Mouse (Mus musculus) layer of hippocampus, adult 11-12 months (tissue): ENCODE results near the gene Sec61a1.

Experiments
- DNase-seq: peaks from one replicate; pipeline ENCODE4 v3.0.0; 2022; ENCODE audit warnings: low spot score

Gene Sec61a1

GRCm38 (mm10) chr6:88518404-88519263 lies at the start of gene Sec61a1:
Sec61a1 (minus strand) TSS chr6:88518905.
- DNase-seq: peak; percentile 95

- no peak for DNase-seq
These were observed 48.0 kb upstream of the Sec61a1 start for GRCm38 (mm10) chr6:88566676-88567075.

DNA sequence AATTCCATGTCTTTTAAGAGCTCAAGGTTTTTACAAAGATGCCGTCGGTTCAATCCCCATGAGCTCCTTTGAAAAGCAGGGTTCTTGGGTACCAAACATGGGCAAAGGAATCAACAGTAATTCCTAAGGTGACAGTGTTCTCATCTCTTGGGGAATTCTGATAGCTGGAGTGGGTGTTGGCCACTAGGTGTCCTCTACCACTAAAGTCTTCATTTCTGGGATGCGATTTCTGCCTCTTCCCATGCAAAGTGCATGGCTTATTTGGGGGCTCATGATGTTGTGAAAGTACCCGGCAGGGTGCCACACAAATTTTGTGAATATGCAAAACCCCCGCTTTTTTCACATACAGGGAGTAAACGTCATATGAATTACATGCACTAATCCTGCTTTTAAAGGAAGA lies 46.3 kb upstream of the Sec61a1 start:
- DNase-seq: peak; percentile 29

DNA sequence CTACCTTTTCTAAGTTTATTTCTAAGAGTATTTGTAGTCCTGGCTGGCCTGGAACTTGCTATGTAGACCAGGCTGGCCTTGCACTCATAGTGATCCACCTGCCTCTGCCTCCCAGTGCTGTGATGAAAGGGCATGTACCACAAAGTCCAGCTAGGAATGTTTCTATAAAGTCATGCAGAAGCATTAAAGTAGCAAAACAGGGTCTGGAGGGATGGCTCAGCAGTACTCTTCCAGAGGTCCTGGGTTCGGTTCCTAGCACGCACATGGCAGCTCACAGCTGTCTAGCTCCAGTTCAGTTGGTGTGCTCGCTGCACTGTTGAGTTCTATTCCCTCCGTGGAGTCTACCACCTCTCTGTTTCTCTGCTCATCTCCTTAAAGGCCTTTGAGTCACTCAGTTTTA lies 41.5 kb upstream of the Sec61a1 start:
- DNase-seq: no peak

DNA sequence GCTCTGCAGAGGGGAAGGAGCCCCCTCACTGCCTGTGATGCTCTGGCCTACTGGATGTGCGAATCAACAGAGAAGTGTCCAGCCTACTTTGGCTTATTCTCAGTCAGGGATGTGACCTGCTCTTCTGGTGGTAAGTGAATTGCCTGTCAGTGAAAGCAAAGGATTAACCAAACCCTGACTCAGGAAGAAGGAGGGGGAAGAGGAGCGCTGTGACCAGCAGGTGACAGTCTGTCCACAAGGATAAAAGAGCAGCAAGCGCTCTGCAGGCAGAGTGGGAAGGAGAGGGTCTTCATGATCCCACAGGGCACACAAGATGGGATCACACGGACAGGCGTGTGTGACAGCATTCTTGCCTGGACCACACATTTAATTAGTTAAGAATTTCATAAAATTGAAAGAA lies 41.0 kb upstream of the Sec61a1 start:
- no peak for DNase-seq

DNA sequence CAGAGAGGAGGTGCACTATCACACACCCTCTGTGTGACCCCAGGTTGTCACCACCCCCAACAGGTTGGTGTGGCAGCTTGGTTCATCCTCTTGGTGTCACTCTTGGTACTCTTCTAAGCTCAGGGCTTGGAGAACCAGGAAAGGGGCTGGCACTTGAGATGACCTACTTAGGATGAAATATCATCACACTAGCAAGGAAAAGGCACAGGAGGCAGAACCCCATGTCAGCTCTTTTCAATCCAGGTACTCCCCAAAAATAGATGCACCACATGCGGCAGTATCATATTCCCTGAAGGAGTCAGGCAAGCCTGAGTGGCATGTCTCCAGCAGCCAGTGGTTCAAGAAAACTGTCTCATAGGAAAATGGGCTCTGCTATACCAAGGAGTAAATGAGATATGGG lies 39.4 kb upstream of the Sec61a1 start:
- DNase-seq: no peak

DNA sequence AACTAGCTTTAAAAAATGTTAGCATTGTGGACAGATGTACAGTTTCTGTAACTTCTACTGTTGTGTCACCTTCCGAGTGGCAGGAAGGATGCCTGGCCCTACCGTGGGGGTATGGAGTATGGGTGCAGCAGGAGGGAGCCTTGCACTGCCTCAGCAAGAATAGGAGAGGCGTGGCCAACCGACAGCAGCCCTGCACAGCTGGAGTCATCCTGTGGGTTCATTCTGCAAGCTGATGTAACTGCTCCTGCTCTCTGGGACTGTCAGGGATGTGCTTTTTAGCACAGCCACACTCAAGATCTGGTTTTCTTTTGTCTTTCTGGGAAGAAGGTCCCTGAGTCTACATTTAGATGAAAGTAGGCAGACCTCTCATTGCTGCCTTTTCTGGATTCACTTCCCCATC lies 38.8 kb upstream of the Sec61a1 start:
- DNase-seq: no peak

- DNase-seq: no peak
These were observed 31.2 kb upstream of the Sec61a1 start for GRCm38 (mm10) chr6:88549916-88550315.

GRCm38 (mm10) chr6:88549137-88549814 lies 30.6 kb upstream of the Sec61a1 start:
- DNase-seq: peak; percentile 74

DNA sequence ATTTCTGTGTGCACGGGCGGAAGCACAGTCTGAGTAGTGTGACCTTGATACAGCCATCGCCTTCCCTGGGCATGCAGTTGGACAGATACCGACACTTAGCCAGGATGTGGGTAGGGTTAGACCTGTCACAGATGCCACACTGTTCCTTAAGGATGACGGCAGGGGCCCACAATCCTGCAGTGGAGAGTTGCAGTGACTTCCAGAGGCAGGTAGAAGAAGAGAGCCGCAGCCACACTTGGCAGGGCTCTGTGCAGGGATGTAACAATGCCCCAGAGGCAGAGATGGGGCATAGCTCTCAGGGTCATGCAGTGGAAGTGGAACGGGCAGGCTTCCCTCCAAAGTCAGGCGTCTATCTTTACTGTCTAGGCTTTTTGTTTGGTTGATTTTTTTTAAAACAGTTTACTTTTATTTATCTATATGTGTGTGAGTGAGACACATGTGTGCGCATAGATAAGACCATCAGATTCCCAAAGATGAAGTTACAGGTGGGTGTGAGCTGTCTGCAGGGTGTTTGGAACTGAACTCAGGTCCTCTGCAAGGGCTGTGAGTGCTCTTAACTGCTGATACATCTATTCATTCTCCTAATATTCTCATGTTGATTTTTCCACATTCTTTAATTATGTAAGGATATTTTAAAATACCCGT lies 29.8 kb upstream of the Sec61a1 start:
- no peak for DNase-seq

GRCm38 (mm10) chr6:88545397-88545790 lies 26.7 kb upstream of the Sec61a1 start:
- no peak for DNase-seq

DNA sequence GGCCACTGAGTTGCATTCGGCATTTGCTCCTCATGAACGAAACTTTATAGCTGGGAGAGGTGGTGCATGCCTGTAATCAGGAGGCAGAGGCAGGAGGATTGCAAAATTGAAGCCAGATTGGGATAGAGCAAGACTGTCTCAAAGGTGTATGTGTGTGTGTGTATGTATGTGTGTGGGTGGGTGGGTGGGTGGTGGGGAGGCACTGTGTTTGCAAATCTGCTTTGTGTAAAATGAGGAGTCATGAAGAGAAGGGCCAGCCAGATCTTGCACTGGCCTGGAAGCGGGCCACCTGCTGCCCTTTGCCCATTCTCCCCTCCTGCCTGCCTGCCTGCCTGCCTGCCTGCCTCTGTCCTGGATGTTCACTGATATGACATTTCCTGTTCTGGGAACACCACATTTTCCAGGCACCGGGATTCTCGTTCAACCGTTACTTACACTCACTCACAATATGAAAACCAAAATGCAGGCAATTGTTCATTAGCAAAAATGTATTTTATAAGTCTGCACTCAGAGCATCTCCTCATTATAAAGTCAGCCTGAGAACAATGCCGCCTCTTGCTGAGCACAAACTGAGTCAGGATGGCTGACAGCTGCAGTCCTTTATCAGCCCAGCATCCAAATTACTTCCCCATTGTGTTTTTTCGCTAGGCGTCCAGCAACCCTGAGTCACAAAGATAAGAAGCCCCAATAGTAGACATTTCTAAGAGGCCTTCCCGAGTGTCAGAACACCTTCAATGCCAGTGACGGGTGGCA lies 26.1 kb upstream of the Sec61a1 start:
- DNase-seq: no peak

GRCm38 (mm10) chr6:88544241-88544640 lies 25.5 kb upstream of the Sec61a1 start:
- DNase-seq: no peak

DNA sequence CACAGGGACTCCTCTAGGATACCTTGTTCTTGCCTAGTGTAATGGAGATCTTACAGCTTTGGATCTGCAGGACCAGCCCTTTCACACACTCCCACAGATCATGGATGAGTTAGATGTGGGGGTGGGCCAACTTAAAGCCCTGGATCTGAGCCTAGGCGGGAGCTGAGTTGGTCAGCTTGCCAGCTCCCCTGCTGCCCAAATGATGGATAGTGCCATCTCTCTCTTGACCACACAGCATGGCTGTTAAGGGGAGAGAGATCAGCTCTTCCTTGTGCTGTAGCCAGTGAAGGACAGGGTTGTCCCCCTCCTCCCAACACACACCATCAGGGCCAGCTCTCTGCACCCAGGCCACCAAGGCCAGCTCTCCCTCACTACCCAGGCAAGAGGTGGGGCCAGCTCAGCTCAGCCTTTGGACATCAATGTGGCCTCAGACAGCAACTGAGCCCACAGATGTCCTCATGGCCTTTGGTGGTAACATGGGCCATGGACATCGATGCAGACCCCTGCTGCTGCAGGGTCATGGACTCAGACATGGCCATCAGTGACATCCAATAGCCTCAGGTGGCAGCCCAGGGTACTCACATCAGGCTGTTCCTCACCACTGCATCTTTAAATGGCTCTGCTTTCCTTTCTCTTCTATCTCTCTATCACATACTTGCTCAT lies 21.5 kb upstream of the Sec61a1 start:
- no peak for DNase-seq

- DNase-seq: no peak
These were observed 11.6 kb upstream of the Sec61a1 start for GRCm38 (mm10) chr6:88530306-88530705.

- DNase-seq: no peak
These were observed 5.4 kb upstream of the Sec61a1 start for GRCm38 (mm10) chr6:88524056-88524455.

- DNase-seq: no peak
These were observed 4.7 kb upstream of the Sec61a1 start for GRCm38 (mm10) chr6:88523451-88523850.

GRCm38 (mm10) chr6:88523043-88523442 lies 4.3 kb upstream of the Sec61a1 start:
- DNase-seq: no peak

DNA sequence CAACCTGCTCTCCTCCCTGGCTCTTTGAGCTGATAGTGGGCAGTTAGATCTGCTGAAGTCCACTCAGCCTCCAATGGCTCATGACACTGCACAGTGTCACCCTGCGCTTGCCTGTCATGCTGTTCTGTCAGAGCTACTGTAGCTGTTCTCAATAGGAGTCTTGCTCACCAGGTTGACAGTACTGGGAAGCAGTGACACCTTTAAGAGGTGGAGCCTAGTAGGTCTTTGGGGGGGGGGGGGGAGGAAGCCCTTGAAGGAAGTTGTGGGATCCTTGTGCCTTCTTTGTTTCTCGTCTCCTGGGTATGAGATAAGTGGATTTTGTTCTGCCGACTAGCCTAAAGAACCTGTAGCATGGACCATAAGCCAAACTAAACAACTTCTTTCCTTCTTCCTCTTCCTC lies 3.9 kb upstream of the Sec61a1 start:
- DNase-seq: no peak

GRCm38 (mm10) chr6:88521821-88522220 lies 3.1 kb upstream of the Sec61a1 start:
- DNase-seq: peak; percentile 45

- DNase-seq: no peak
These were observed 853 bp downstream of the Sec61a1 start for GRCm38 (mm10) chr6:88517701-88518403.
